Mouse (Mus musculus) kidney, adult 2 months (tissue): ENCODE measurements at regions not wholly inside any gene's neighbourhood (a gene's known extent, or its start where the extent isn't known, plus 50 kb on each side); places are given as distances from the start of the nearest gene placed in this dataset.

Experiments
- CTCF ChIP-seq: fragments of 200-500 bp; conservative IDR thresholded peaks from 2 replicates; pipeline ENCODE4 v1.5.1; 2011; ENCODE audit warnings: low read depth, mild to moderate bottlenecking, control low read depth, low read length, moderate library complexity, mixed read lengths; ENCODE audit not compliant: insufficient read depth, insufficient read length
- POLR2A ChIP-seq: fragments of 200-500 bp; IDR thresholded peaks from one replicate; pipeline ENCODE4 v1.6.1; 2011; ENCODE audit warnings: low read depth, low read length, control low read depth

DNA sequence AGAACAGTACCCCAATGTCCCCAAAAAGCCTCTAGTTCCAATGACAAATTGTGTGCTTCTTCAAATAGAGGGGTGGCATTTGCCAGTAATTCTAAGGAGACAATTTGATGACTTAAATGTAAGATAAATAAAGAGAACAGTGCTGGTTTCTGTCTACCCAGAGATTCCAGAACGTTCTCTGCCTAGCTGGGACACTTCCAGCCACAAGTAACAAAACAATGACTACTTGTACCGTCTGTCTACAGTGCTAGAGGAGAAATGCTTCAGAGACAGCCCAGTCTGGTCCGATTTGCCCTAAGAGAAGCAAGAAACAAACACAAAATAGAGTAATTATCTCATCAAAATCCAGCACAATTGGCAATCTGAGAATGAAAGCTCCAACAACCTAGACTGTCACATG, 164.9 kb upstream of the Cdh5 start:
- TF ChIP-seq CTCF (no peak), POLR2A (no peak)
